Mouse (Mus musculus) adrenal gland, postnatal 36 days (tissue): ENCODE results near the gene Dedd. TPM values are rescaled to one million over a fixed set of nuclear protein-coding genes. Genes with fewer than 3 reads are reported as not detected.
"Not testable (repeated sequence)": the region's sequence is repeated elsewhere in the genome, so short reads cannot be mapped to it uniquely, and the experiment has no call there.

Experiments
- DNase-seq, 2 experiments: peaks; one replicate each; pipeline ENCODE4 v3.0.0; 2021; ENCODE audit warnings: mixed read lengths in 1 of 2
- long read RNA-seq, 2 experiments: library from polyadenylated mRNA; stranded (forward); transcript quantifications; one replicate each; pipeline ENCODE4 v2.0.0; 2021; ENCODE audit warnings: borderline sequencing depth in 2 of 2
- total RNA-seq, 2 experiments: library from RNA; stranded (reverse); gene quantifications; 2 replicates each; pipeline ENCODE4 v1.2.3; 2021

Gene Dedd
- 10 to 100 TPM; 29.1 to 36.9 TPM for total RNA-seq
- long read RNA-seq, experiment 1, transcript Dedd-201 (5 exons, 1,618 nt) = major isoform, 18 of 51 reads
- long read RNA-seq, experiment 1, transcript Dedd-206 (5 exons, 849 nt) = minor isoform, 5 of 51 reads
- long read RNA-seq, experiment 1, transcript Dedd-204 (6 exons, 2,563 nt) = minor isoform, 17 of 51 reads
- long read RNA-seq, experiment 1, partial matches to known transcripts = 1 of 51 reads
- long read RNA-seq, experiment 1, other reads (novel, unspliced or antisense) = 10 of 51 reads
- long read RNA-seq, experiment 2, partial matches to known transcripts = 1 of 12 reads
- long read RNA-seq, experiment 2, other reads (novel, unspliced or antisense) = 2 of 12 reads

DNA sequence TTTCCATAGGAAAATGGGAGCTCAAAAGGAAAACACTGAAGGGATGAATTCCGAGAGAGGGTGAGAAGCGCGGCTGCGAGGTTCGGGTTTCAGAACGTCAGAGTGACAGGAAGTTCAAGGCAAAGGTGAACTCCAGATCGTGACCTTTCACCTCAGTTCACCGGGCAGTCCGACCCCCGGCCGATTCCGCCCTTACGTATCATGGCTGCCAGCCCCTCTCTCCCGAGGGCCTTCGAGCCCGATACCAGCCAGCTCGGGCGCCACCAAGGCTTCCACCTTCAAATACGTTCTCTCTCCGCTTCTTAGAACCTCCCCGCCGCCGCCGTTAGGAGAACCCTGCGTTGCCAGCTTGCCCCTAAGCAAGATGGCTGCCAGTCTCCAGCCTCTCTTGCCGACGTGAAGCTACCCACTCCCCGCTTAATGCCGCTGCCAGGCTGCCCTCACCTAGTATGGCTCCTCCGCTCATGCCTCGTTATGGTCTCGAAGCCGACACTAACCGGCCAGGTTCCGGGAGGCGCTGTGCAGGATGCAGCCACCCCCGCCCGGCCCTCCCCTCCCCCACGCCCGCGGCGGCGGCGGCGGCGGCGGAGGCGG, at the start of gene Dedd:
Gene Dedd, plus strand, starts transcription at position 307 of the 594 bp plus-strand sequence.
- peak; percentile 91 to 92 for DNase-seq

DNA sequence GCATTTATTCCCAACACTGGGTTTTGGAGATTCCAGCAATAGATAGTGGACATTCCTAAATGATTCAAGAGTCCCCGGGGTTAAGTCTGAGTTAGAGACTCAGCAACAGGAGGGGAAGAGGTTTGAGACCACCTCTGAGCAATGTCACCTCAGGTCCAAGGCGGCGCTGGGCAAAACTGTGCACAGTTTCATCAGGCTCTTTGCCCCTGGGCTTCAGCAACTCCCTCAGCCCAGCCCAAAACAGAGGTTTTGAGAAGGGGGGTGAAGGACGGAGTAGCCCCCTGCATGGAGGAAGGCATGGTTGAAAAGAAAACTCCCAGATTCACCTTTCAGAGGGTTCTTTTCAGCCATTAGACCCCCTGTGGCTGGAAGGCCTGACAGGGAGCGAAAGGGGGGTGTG, 49.2 kb upstream of the Dedd start:
- no peak for DNase-seq

DNA sequence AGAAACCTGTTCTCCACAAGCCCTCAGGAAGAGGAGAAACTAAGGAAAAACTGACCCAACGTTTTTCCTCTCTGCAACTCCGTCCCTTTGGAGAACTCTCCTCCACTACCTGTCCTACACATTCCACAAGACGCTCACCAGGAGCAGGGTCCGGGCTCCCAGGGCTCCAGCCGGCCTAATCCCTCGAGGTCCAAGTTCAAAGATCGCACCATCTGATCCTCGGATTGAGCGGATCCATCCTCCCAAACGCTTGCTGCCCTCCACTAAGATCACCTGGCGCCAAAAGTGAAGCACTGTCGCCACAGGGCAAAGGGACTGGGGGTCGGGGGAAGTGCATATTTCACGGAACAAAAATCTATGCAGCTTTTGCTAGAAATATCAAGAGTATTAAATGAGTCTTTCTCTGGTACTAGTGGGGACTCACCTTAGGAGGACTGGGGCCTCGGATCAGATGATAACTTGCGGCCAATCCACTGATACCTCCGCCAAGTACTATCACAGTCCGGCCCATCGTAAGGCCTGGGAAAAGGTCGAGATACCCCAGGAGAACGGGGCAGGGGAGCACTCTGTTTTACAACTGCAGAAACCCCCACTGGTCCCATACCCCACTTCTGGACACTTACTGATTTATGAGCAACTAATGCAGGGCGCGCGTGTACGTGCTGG, 48.6 kb upstream of the Dedd start:
- peak in 1 of 2 experiments; percentile 38 for DNase-seq

DNA sequence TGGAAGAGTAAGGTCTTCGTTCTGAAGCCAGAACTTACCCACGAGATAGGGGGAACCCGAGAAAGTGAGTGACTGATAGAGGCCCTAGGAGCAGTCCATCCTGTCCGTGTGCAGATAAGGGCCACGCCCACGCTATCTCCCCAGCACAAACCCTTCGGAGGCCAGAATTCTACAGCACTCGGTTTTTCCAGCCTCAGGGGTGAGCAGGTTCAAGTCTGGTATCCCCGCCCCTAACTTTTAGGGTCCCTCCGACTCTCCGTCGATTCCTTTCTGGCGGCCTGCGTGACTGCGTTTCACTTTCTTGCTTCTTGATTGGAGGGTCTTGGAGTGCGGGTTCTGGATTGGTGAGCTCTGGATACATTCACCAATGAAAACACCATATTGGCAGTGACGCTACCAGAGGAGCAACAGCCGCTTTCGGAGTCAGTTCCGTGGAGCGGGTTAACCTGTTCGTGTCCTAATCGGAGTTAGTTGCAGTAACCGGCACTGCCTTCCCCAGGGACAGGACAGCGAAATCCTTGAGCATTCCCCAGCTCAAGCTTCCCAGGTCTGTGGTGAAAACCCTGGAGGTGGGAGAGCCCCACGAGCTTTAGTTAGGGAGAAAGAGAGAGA, 47.9 kb upstream of the Dedd start, which contains the start of gene Ppox:
Gene Ppox, minus strand, starts transcription at position 271 of the 612 bp plus-strand sequence.
- DNase-seq = peak; percentile 90 to 91

DNA sequence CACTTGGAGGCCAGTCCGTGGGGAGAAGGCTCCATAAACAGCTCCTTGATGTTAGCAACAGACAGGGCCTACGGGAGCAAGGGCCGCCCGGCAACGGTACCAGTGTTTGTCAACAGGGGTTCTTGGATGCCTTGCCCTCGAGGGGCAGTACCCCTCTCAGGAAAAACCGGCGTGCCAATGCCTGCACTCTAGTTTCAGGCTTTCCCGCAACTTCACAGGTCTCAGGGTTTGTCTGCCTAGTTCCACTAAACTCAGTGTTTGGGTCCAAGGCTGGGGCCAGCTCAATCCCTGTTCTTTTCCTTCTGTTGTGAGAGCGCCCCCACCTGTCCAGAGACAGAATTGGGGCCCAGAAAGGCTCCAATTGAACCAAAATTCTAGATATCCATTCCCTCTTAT, 47.4 kb upstream of the Dedd start:
- DNase-seq = peak; percentile 87 to 90

DNA sequence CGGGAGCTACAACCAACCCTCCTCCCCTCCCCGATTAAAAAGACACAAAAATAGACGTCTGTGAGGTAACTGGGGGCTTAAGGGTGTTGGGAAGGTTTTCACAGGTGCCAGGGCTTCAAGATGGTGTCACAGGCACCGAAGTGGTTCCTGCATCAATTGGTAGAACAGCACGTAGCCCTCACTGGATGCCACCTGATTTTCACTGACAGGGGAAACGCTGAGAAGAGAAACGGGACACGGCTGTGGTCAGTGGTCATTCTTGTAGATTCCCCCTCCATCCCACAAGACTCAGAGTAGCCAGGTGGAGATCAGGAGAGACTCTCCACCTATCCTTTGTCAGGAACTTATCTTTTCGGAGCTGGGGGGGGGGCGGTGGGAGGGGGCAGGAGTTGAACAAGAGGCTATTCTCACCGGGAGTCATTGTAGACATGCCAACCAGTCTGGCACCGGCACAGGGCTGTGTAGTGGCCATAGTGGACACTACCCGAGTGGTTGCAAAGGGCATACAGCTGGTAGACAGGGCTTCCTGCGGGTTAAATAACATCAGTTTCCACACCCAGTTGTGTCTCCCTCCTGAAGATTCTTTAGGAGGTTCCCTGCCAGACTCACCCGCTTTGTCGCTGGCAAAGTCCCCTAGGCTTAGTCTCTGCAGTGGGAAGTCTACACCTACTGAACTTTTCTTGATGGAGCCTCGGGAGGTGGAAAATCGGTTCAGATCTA, 46.7 kb upstream of the Dedd start:
- DNase-seq = no peak

DNA sequence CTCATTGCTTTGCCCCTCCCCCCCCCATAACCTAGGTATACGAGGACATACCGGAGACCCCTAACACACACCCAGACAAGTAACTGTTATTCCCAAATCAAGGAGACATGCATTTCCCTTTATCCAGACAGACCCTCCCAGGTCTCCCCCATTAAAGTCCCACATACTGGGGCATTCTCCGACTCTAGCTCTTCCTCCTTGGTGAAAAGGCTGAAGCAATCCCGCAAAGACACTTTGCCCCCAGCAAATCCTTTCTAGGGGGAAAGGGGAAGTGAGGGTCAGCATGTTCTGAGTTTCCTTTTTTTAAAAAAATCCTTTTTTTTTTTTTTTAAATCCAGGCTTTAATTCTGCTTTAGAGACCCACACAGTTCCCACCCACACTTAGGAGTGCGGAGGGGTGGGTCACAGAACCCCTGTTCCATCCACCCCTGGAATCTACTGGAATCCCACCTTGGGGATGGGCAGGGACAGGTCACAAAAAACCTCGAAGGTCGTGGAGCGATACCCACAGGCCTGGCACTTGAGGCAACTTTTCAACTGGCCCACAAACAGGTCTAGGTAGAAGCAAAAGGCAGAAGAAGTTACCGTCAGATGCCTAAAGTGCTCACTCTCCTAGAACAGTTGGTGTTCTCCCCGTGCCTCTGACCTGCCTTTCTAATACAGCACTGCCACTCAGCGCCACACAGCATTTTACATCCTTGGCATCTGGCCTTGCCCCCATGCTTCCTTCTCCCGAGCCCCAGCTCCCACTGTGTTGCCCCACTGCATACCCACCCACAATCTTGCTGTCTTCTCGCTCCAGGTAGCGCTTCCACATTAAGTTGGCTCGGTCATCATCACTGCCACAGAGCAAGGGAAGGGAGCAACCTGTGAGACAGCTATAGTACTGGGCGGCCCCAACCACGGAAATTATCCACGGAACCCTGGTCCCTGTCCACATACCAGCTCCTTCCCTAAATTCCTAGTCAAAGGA, 45.5 kb upstream of the Dedd start:
- DNase-seq = no peak

DNA sequence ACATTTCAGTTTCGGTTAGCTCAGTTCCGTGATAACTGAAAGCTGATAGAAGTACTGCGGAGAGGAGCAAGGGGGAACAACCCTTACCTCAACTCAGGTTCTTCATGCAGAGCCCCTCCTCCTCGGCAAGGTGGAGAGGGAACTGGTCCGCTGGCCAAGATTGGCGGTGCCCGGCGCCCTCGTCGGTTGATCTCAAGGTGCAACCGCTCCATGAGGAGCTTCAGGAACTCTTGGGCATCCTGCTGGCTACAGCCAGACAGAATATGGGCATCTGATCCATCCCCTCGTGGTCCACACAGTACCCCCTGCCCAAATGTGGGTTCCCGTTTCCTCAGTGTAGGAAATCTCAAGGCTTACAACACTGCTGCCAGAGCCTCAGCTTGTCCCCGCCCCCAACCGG, 44.5 kb upstream of the Dedd start:
- DNase-seq = no peak

DNA sequence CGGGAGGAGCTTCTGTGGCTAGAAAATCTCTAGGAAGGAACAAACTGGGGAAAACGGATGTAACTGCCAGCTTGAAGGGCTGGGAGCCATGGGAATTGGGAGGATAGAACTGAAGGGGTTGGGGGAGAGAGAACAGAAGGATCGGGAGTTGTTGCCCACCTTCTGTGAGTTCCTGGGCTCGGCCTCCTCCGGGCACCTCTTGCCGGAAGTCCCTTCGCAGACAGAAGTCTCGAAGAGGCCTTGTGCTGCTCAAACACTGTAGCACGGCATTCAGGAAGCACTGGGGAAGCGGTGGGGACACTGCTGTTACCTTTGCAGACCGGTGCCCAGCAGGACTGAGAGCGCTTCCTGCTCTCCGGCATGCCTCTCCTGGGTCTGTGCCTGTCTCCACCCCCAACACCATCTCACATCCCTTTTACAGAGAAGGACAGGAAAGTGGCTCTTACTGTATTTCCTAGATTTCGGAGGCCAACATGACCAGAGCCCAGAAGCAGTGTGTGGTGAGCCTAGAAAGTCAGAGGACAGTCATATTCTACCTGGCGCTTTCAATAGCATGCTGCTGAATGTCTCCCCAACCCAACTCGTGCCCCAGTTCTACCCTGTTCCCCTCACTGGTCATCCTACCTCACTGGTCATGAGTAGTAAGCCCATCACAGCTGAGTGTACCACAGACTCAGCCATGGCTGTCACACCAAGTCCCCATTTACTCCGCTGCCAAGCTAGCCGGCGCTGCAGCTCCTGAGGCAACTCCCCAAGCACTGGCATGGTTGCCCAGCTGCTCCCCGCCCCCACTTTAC, 43.7 kb upstream of the Dedd start:
- DNase-seq = no peak

DNA sequence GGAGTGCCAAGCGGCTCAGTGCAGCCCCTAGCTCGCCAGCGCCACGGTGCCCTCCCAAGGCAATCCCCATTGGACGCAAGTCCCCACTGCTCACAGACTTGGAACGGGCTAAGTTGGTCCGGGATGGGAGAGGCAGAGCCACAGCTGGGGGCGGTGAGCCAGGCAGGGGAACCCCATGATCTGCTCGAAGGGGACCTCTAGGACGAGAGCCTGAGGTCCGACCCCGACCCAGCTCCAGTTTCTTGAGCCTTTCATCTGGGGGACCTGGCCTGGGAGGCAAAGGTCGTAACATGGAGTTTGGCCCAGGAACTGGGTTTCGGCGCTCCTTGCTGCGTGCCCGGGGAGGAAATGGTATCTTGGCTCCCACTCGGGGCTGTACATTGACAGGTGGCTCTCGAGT, 42.4 kb upstream of the Dedd start:
- DNase-seq = no peak

DNA sequence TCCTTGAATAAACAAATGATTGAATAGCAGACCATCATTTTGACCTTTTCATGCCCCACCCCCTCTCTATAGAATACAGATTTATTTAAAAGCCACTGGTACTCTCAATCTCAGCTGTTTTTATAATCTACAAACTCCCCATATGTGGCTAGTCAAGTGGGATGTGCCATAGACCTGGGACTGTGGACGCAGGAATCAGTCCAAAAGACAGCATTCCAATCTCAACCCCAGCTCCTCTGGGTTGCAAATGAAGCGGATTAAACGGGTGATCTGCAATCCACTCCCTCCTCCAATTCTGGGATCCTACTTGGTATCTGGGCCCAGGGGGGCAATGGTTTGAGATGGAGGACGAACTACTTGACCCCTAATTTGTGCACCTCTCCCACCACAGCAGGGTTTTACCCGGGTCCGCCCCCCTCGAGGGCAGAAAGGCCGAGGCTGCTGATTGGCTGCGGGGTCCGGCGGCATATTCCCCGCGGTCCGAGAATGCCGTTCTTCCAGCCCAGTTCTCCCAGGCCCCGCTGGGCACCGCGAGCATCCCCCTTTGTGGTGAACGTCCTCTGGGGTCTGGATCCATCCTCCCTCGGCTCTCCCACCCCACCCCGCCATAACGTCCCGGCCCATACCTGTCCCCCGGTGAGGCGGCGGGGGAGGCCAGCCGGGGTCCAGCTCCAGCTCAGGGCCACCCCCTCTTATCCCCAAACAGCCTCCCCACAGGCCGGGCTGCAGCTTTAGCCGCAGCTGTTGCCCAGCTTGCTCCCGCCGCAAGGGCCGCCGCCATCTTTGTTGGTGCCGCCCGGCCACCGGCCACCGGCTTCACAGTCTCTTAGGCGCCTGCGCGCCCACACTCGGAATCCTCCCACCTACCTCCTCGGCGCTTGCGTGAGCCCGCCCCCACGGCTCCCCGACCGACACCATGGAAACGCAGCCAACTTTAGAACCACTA, 41.5 kb upstream of the Dedd start, which contains the start of gene Usp21:
Gene Usp21, minus strand, starts transcription at position 856 of the 946 bp plus-strand sequence.
- DNase-seq = peak; percentile 97 to 98

DNA sequence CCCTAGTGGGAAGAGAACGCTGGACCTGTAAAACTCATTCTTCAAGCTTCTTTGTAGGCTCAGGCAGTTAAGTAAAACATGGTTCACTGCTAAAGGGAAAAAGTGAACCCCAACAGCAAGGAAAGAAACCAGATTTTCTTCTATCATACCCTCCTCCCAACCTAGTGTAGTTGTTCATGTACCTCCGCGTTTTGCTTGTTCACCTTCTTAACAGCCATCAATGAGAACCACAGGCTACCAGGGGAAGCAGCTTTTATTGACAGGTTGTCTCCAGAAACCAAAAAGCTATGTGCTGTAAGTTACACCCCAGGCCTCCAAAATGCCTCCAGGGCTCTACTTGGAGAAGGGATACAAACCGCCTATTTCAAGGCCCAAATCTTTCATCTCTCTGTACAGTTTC, 40.6 kb upstream of the Dedd start:
- no peak for DNase-seq

DNA sequence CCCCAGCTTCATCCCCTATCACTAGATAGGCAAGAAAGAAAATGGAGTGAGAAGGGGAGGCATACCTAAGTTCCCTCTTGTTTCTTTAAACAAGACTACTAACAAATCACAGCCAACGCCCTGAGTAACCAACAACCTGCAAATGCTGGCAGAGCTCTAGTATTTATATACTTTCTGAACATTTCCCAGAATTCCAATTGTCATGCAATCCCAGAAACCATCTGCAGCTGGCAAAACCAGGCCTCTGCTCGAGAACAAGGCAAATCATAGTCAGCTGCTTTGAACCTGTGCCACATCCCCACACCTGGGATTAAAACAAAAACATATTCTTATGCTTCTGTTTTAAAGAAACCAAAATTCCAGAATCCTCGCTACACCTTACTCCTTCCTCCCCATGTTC, 35.6 kb upstream of the Dedd start:
- no peak for DNase-seq

DNA sequence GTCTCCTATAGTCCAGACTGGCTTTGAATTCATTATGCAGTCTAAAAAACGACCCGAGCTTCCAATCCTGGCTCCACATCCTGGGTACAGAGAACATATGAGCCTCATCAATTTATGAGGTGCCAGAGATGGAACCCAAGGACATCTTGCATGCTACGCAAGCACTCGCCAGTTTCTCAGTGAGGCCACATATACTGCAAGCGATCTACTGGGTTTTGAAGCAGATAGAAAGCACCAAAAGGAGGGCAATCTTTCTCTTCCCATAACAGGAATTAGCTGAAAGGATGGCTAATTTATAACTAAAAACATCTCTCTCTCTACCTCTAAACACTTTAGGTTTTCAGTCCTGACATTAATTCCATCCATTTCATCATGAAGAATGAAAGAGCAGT, 35.0 kb upstream of the Dedd start:
- no peak for DNase-seq

DNA sequence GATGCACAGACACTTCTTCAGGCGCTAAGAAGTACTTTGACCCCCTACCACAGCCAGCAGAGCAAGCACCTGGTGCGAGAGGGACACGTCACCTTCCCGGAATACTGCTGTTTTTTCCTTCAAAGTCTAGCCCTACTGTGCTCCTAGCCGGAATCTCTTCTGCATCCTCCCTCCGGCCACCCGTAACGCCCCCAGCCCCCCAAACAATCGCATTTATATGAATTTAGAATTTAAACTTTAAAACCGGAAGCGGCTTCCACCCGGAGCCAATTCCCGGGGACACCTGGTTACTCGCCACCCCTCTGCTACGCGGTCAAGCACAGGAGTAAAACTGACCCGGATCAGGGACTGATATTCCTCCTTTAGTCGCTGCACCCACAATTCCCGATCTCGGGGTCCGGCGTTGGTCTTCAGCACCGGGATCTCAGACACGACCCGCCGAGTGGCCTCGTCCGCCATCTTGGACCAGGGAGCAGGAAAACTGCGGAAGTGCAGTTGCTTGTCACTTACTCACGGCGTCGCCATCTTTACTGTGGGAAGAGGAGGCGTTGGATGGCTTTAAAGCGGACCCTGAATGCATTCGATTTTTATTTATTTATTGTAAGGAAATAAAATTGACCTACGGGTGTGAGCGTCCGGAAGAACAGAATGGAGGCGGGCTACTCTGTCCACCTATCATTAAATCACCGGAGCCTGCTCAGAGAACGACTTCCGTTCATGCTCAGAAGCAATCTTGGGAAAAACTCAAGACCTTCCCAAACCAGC, 34.5 kb upstream of the Dedd start, which contains the start of gene Ufc1:
Gene Ufc1, minus strand, starts transcription at position 727 of the 765 bp plus-strand sequence.
- DNase-seq = peak; percentile 80 to 82

DNA sequence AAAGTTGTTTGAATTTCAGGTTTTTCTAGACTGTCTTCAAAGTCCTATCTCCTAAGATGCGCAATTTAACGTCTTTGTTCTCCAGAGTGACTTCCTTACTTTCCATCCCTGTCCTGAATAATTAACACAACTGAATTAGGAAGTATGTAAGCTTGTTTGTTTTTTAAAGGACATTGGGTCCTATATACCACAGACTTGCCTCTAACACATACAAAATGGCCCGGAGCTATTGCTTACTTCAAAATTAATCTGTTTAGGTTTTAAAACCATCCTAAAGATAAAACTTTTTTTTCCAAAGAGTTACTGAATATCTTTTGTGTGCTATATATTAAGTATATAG, 33.9 kb upstream of the Dedd start:
- no peak for DNase-seq

DNA sequence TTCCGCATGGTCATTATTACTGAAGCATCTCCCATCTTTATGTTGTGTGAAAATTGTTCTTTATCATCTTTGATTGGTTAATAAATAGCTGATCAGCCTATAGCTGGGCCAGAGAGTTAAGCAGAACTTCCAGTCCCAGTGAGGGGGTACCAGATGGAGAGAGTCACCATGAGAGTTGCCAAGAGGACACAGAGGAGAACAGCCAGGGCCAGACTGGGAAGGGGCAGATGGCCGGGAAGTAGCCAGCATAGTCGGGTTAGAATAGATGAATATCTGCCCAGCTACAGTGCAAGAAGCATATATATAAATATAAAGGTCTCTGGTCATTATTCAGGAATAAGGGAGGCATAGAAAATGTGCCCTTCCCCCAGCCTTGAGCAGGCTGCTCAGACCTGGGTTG, 30.7 kb upstream of the Dedd start:
- no peak for DNase-seq

DNA sequence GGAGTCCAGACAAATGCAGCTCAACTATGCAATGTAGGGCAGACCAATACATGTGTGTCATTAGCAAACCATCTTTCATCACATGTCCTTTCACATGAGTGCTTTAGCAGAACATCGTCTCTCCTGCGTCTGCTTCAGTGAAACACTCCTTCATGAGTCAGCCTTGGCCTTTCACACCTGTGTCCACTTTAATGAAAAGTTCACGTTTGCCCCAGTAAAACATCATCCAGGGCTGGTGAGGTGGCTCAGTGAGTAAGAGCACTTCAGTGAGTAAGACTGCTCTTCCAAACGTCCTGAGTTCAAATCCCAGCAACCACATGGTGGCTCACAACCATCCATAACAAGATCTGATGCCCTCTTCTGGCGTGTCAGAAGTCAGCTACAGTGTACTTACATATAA, 22.8 kb upstream of the Dedd start:
- not testable (repeated sequence) for DNase-seq
